Mouse (Mus musculus): ENCODE measurements around the gene Elovl6. TPM values are rescaled to one million over a fixed set of nuclear protein-coding genes. Genes with fewer than 3 reads are reported as not detected.

Gene Elovl6
- polyA plus RNA-seq, 1 experiment from 2014 or later: 33.4 TPM

- Histone ChIP-seq H3K36me3 (peaks cover 8% of the 10 kb centered on the region; the same call in 1 of the 2 replicates), H3K4me3 (no peak overlapping the region), H3K27ac (no peak overlapping the region), H3K27me3 (replicated peaks) (no peaks in the 10 kb centered on the region), H3K9ac (no peak overlapping the region), H3K4me2 (replicated peaks) (no peak overlapping the region), H3K4me1 (peaks cover 4% of the 10 kb centered on the region; the same call in 1 of the 2 replicates), H3K9me3 (no peaks in the 10 kb centered on the region)
- WGBS: 83% methylated on average over 4 of the region's 4 CpGs
- 0 out of 2 replicates have a peak, but pooled peaks have one; percentile 27 for ATAC-seq (ENCODE audit: low FRiP score, low read depth)
Observed at GRCm38 (mm10) chr3:129573609-129574008, 41.5 kb downstream of the Elovl6 start.

DNA sequence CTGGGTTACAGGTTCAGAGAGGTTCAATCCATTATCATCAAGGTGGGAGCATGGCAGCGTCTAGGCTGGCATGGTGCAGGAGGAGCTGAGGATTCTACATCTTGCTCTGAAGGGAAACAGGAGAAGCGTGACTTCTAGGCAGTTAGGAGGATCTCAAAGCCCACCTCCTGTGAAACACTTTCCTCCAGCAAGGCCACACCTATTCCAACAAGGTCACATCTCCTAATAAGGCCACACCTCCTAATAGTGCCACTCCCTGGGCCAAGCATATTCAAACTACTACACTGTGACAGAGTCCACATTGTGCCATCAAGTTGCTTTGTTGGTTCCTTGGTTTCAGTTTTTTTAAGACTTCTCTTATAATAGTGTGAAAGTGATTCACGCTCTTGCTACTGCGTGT is 42.9 kb downstream of the Elovl6 start:
- no peak overlapping the region for H3K9ac ChIP-seq
- H3K36me3 ChIP-seq: peaks cover 8% of the 10 kb centered on the region; the same call in 1 of the 2 replicates
- no peaks in the 10 kb centered on the region for H3K27me3 ChIP-seq (replicated peaks)
- WGBS: 93% methylated on average over 4 of the region's 4 CpGs
- H3K4me2 ChIP-seq (replicated peaks): no peak overlapping the region
- H3K9me3 ChIP-seq: no peaks in the 10 kb centered on the region
- no peak overlapping the region for H3K4me3 ChIP-seq
- no peak overlapping the region for H3K27ac ChIP-seq
- H3K4me1 ChIP-seq: peaks cover 4% of the 10 kb centered on the region; the same call in 1 of the 2 replicates
- no peak for ATAC-seq (ENCODE audit: low FRiP score, low read depth)

- 90% methylated on average over 6 of the region's 6 CpGs for WGBS
- peaks cover 4% of the 10 kb centered on the region; the same call in 1 of the 2 replicates for H3K4me1 ChIP-seq
- H3K9ac ChIP-seq: no peak overlapping the region
- H3K27ac ChIP-seq: no peak overlapping the region
- no peak overlapping the region for H3K4me2 ChIP-seq (replicated peaks)
- ATAC-seq (ENCODE audit: low FRiP score, low read depth): no peak
- no peaks in the 10 kb centered on the region for H3K9me3 ChIP-seq
- no peaks in the 10 kb centered on the region for H3K27me3 ChIP-seq (replicated peaks)
- H3K4me3 ChIP-seq: no peak overlapping the region
- H3K36me3 ChIP-seq: peaks cover 8% of the 10 kb centered on the region; the same call in 1 of the 2 replicates
Observed at GRCm38 (mm10) chr3:129576522-129576921, 44.4 kb downstream of the Elovl6 start.

DNA sequence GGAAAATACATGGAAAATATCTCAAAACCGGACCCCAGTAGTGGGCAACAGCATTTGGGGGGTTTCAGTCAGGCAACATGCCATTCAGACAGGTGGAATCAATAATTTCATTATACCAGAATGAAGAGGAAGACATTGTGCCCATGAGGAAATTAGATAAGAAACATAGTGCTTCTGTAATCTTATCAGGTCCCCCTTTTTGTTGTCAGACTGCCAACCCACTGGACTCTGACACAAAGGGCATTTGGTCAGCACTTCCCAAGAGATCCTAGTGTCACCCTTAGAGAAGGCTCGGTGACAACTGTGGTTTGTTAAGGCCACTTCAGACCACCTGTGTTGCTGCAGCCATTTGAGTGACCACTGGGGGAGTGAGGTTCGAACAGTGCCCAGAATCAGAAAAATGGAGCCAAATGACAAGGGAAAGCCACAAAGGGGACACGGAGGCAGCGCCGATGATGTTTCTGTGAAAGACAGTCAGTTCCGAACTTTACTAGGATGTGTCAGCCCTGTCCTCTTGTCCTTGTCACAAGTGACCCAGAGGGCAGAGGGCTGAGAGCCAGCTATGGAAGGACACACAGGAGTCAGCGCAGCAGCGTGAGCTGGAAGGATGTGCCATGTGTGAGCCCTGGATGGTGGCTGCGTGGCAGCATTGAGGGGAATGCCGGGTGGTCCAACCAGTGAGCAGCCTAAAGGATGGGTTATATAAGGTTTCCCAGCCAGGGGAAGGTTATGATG is 46.8 kb downstream of the Elovl6 start:
- H3K4me1 ChIP-seq: no peaks in the 10 kb centered on the region
- no peak overlapping the region for H3K4me2 ChIP-seq (replicated peaks)
- no peak overlapping the region for H3K27ac ChIP-seq
- no peak for ATAC-seq (ENCODE audit: low FRiP score, low read depth)
- peaks cover 8% of the 10 kb centered on the region; the same call in 1 of the 2 replicates for H3K36me3 ChIP-seq
- H3K4me3 ChIP-seq: no peak overlapping the region
- H3K27me3 ChIP-seq (replicated peaks): no peaks in the 10 kb centered on the region
- H3K9me3 ChIP-seq: no peaks in the 10 kb centered on the region
- H3K9ac ChIP-seq: no peak overlapping the region
- 93% methylated on average over 11 of the region's 11 CpGs for WGBS

GRCm38 (mm10) chr3:129581024-129581423 is 48.9 kb downstream of the Elovl6 start:
- 91% methylated on average over 3 of the region's 3 CpGs for WGBS
- H3K9me3 ChIP-seq: no peaks in the 10 kb centered on the region
- H3K4me2 ChIP-seq (replicated peaks): no peak overlapping the region
- H3K27me3 ChIP-seq (replicated peaks): no peaks in the 10 kb centered on the region
- H3K27ac ChIP-seq: no peak overlapping the region
- H3K4me3 ChIP-seq: no peak overlapping the region
- ATAC-seq (ENCODE audit: low FRiP score, low read depth): no peak
- peaks cover 6% of the 10 kb centered on the region; the same call in 1 of the 2 replicates for H3K36me3 ChIP-seq
- H3K9ac ChIP-seq: no peak overlapping the region
- no peaks in the 10 kb centered on the region for H3K4me1 ChIP-seq

DNA sequence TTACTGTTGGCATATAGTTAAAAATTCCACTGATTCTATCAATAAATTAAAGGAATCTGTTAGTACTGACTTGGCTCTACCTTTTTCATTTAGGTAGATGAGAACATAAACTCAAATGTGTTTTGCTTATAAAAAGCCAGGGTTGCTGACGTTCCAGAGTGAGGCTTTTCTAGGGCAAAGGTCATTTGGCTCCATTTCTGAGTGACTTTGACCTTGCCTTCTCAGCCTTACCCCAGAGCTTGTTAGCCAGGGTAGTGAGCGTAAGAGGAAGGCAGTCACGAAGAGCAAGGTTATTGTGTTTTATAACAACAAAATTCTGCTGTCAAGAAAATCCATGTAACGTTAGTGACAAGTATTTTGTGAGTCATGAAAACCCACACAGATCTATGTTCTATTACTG is 50.3 kb downstream of the Elovl6 start:
- Histone ChIP-seq H3K27ac (no peak overlapping the region), H3K9ac (no peak overlapping the region), H3K27me3 (replicated peaks) (no peaks in the 10 kb centered on the region), H3K4me2 (replicated peaks) (no peak overlapping the region), H3K9me3 (no peaks in the 10 kb centered on the region), H3K4me1 (no peaks in the 10 kb centered on the region), H3K36me3 (no peaks in the 10 kb centered on the region), H3K4me3 (no peak overlapping the region)
- no peak for ATAC-seq (ENCODE audit: low FRiP score, low read depth)
- 81% methylated on average over 4 of the region's 4 CpGs for WGBS

GRCm38 (mm10) chr3:129583290-129583689 is 51.1 kb downstream of the Elovl6 start:
- no peaks in the 10 kb centered on the region for H3K27me3 ChIP-seq (replicated peaks)
- 87% methylated on average over 5 of the region's 5 CpGs for WGBS
- no peaks in the 10 kb centered on the region for H3K36me3 ChIP-seq
- no peak overlapping the region for H3K4me3 ChIP-seq
- no peak for ATAC-seq (ENCODE audit: low FRiP score, low read depth)
- no peak overlapping the region for H3K9ac ChIP-seq
- no peak overlapping the region for H3K27ac ChIP-seq
- no peaks in the 10 kb centered on the region for H3K9me3 ChIP-seq
- H3K4me2 ChIP-seq (replicated peaks): no peak overlapping the region
- no peaks in the 10 kb centered on the region for H3K4me1 ChIP-seq

- H3K27ac ChIP-seq: no peak overlapping the region
- WGBS: 92% methylated on average over 8 of the region's 8 CpGs
- no peaks in the 10 kb centered on the region for H3K27me3 ChIP-seq (replicated peaks)
Observed at GRCm38 (mm10) chr3:129587916-129588315, 55.8 kb downstream of the Elovl6 start.

GRCm38 (mm10) chr3:129588753-129589152 is 56.6 kb downstream of the Elovl6 start:
- Histone ChIP-seq H3K36me3 (no peaks in the 10 kb centered on the region; the same call in 1 of the 2 replicates), H3K4me3 (no peak overlapping the region), H3K9ac (no peak overlapping the region), H3K4me1 (no peaks in the 10 kb centered on the region), H3K4me2 (replicated peaks) (no peak overlapping the region), H3K27ac (no peak overlapping the region), H3K27me3 (replicated peaks) (no peaks in the 10 kb centered on the region), H3K9me3 (no peaks in the 10 kb centered on the region)
- no peak for ATAC-seq (ENCODE audit: low FRiP score, low read depth)
- 86% methylated on average over 3 of the region's 3 CpGs for WGBS

More at GRCm38 (mm10) chr3:129587916-129588315, 55.8 kb downstream of the Elovl6 start:
- ATAC-seq (ENCODE audit: low FRiP score, low read depth): no peak
- Histone ChIP-seq H3K9ac (no peak overlapping the region), H3K4me3 (no peak overlapping the region), H3K4me2 (replicated peaks) (no peak overlapping the region), H3K36me3 (no peaks in the 10 kb centered on the region; the same call in 1 of the 2 replicates), H3K9me3 (no peaks in the 10 kb centered on the region), H3K4me1 (no peaks in the 10 kb centered on the region)

DNA sequence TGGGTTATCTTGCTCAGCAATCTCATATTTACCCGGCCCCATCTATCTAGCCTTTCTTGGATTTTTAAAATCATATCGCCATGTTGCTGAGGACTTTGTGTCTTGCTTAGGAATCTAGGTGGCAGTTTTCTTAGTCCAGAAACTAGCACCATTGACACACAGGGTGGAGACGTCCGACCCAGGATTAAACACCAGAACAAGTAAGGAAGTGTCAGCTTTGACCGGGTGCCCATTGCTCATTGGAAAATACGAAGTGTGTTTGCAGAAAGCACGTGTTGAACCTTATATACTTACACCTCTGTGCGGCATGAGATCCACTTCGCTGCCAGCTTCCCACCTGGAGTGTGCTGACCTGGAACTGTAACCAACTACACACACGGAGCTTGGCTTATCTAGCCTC is 57.5 kb downstream of the Elovl6 start:
- no peaks in the 10 kb centered on the region for H3K4me1 ChIP-seq
- no peak overlapping the region for H3K27ac ChIP-seq
- no peak overlapping the region for H3K4me2 ChIP-seq (replicated peaks)
- 95% methylated on average over 10 of the region's 10 CpGs for WGBS
- no peaks in the 10 kb centered on the region for H3K9me3 ChIP-seq
- H3K27me3 ChIP-seq (replicated peaks): no peaks in the 10 kb centered on the region
- no peaks in the 10 kb centered on the region; the same call in 1 of the 2 replicates for H3K36me3 ChIP-seq
- no peak overlapping the region for H3K9ac ChIP-seq
- no peak overlapping the region for H3K4me3 ChIP-seq
- ATAC-seq (ENCODE audit: low FRiP score, low read depth): no peak

DNA sequence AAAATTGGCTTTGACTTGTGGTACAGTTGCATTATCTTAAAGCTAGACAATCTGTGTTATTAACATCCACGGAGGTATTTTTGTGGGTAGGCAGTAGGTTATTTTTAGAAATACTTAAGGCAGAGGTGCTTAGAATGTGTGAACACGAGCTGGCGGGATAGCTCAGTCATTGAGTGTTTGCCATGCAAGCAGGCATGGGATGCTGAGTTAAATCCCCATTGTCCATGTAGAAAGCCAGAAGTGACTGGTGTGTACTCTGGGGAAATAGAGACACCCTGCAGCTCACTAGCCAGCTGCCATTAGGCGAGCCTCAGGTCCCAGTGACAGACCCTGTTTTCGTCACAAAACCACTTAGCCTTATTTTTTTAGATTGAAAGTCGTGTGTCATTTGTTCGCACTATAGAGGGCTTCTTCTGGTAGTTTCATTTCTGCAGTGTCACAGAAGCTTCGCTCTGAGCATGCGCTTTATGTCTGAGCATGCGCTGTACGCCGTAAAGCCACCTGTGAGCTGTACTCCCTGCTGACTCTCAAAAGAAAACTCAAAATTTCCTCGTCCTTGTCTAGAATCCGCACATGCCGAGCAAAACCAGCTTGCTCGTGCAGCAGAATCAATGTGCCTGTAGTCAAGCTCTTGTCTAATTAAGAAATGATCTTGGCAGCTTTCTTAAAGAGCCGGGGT is 58.5 kb downstream of the Elovl6 start:
- Histone ChIP-seq H3K9ac (no peak overlapping the region), H3K27me3 (replicated peaks) (no peaks in the 10 kb centered on the region), H3K27ac (no peak overlapping the region), H3K36me3 (no peaks in the 10 kb centered on the region; the same call in 1 of the 2 replicates), H3K4me2 (replicated peaks) (no peak overlapping the region), H3K9me3 (no peaks in the 10 kb centered on the region), H3K4me3 (no peak overlapping the region), H3K4me1 (no peaks in the 10 kb centered on the region)
- ATAC-seq (ENCODE audit: low FRiP score, low read depth): no peak
- WGBS: 87% methylated on average over 17 of the region's 17 CpGs

- Histone ChIP-seq H3K4me1 (no peaks in the 10 kb centered on the region), H3K27me3 (replicated peaks) (no peaks in the 10 kb centered on the region), H3K4me2 (replicated peaks) (no peak overlapping the region), H3K36me3 (no peaks in the 10 kb centered on the region; the same call in 1 of the 2 replicates), H3K9ac (no peak overlapping the region), H3K4me3 (no peak overlapping the region), H3K9me3 (no peaks in the 10 kb centered on the region), H3K27ac (no peak overlapping the region)
- WGBS: 82% methylated on average over 9 of the region's 9 CpGs
- ATAC-seq (ENCODE audit: low FRiP score, low read depth): no peak
Observed at GRCm38 (mm10) chr3:129591251-129591650, 59.1 kb downstream of the Elovl6 start.

Measured in neural tube, embryonic 12.5 days (tissue).